8 mouse cellular contexts compared by ENCODE assay signal in the genomic region with DNA sequence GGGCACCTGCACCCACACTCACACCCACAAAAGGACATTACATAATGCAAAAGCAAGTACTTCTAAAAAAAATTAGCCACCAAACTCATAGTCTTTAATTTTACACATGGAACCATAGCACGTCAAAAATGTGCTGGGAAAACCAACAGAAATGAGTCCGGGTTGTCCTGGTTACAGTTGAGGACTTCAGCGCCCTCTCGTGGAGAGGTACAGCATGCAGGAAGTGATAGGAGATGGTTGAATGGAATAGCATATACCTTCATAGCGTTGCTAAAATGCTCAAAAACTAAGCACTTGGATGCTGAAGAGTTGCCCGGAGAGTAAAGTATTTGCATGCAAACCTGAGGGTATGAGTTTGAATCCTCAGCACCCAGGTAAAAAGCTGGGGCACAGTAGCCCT. TPM values are rescaled to one million over a fixed set of nuclear protein-coding genes. Genes with fewer than 3 reads are reported as not detected.
A peak's percentile ranks its signal among the peaks of the same experiment; 100 is the strongest.
DNase-seq lines count a peak whose midpoint lies in the region; ATAC-seq and TF ChIP-seq lines count a peak whose summit lies in the region.

No protein-coding gene starts in this region.

- no peaks in the 10 kb centered on the region for H3K9me3 ChIP-seq in G1E (replicated peaks)
- no peaks in the 10 kb centered on the region for H3K9me3 ChIP-seq in hindbrain, embryonic 12.5 days (replicated peaks)
- H3K9me3 ChIP-seq in hindbrain, embryonic 11.5 days (ENCODE audit: control insufficient read depth, low read length): no peaks in the 10 kb centered on the region

- no peak overlapping the region for H3K27ac ChIP-seq in left cerebral cortex, adult 2 months
- H3K27ac ChIP-seq in hindbrain, embryonic 12.5 days: no peak overlapping the region
- no peak overlapping the region for H3K27ac ChIP-seq in hindbrain, embryonic 11.5 days (ENCODE audit: low read depth, low read length)

- no peak overlapping the region for H3K9ac ChIP-seq in hindbrain, embryonic 12.5 days
- H3K9ac ChIP-seq in hindbrain, embryonic 11.5 days (ENCODE audit: low read depth, low read length): no peak overlapping the region

- peak; percentile 24 to 37 for DNase-seq in left cerebral cortex, adult 2 months (ENCODE audit: extremely low spot score in 1 of 2, low spot score in 2 of 2)
- DNase-seq in left cerebral cortex, adult 8-10 months (ENCODE audit: low spot score in 2 of 2): no peak
- DNase-seq in G1E (ENCODE audit: low spot score): peak; percentile 16
- DNase-seq in adrenal gland, postnatal 10 days: peak; percentile 72
- DNase-seq in kidney, postnatal 36 days: peak; percentile 65 to 88
- peak; percentile 16 for DNase-seq in retina, embryonic 14.5 days (ENCODE audit: low spot score)
- DNase-seq in hindbrain, embryonic 11.5 days (ENCODE audit: low spot score): no peak

- H3K4me2 ChIP-seq in hindbrain, embryonic 12.5 days (replicated peaks): no peak overlapping the region
- H3K4me2 ChIP-seq in hindbrain, embryonic 11.5 days (replicated peaks; ENCODE audit: low read depth, low read length): no peak overlapping the region

- ATAC-seq in G1E (ENCODE audit: extremely low read depth, insufficient number of reproducible peaks, low FRiP score, poor library complexity, severe bottlenecking): peak; percentile 42; the same call in 1 of the 2 replicates
- ATAC-seq in hindbrain, embryonic 12.5 days (ENCODE audit: low FRiP score): no peak
- ATAC-seq in hindbrain, embryonic 11.5 days (ENCODE audit: low FRiP score): no peak

- H3K4me3 ChIP-seq in left cerebral cortex, adult 2 months: no peak overlapping the region
- H3K4me3 ChIP-seq in G1E (ENCODE audit: low read depth, low read length): no peak overlapping the region
- no peak overlapping the region for H3K4me3 ChIP-seq in hindbrain, embryonic 12.5 days
- no peak overlapping the region for H3K4me3 ChIP-seq in hindbrain, embryonic 11.5 days (ENCODE audit: low read depth, low read length)

- H3K4me1 ChIP-seq in G1E (ENCODE audit: insufficient read depth, low read depth, low read length): peaks cover 5% of the 10 kb centered on the region
- peaks cover 9% of the 10 kb centered on the region for H3K4me1 ChIP-seq in hindbrain, embryonic 12.5 days
- no peaks in the 10 kb centered on the region for H3K4me1 ChIP-seq in hindbrain, embryonic 11.5 days (replicated peaks; ENCODE audit: control insufficient read depth, insufficient read depth, low read length)

- 76% methylated on average over 6 of the region's 6 CpGs for WGBS in hindbrain, embryonic 12.5 days
- whole genome bisulfite sequencing in hindbrain, embryonic 11.5 days: 73% methylated on average over 6 of the region's 6 CpGs

- H3K27me3 ChIP-seq in G1E (ENCODE audit: insufficient read depth, low read length): peaks cover 14% of the 10 kb centered on the region
- H3K27me3 ChIP-seq in hindbrain, embryonic 12.5 days: no peaks in the 10 kb centered on the region; the same call in 1 of the 2 replicates
- H3K27me3 ChIP-seq in hindbrain, embryonic 11.5 days (ENCODE audit: control insufficient read depth, insufficient read depth, low read length): no peaks in the 10 kb centered on the region

- TF ChIP-seq CTCF in left cerebral cortex, adult 2 months (IDR thresholded peaks at IDR 0.05): peak; percentile 59
- peak; percentile 83 for TF ChIP-seq CTCF in G1E (IDR thresholded peaks at IDR 0.05; ENCODE audit: low read depth, low read length)

- intact Hi-C loops in left cerebral cortex, adult 2 months (cut with DNase I): loop anchor here (5.0 kb wide), 1 partner anchor 66 kb away; no protein-coding TSS in a partner anchor

- no peaks in the 10 kb centered on the region for H3K36me3 ChIP-seq in G1E (replicated peaks)
- H3K36me3 ChIP-seq in hindbrain, embryonic 12.5 days: no peaks in the 10 kb centered on the region
- H3K36me3 ChIP-seq in hindbrain, embryonic 11.5 days (ENCODE audit: control insufficient read depth, insufficient read depth, low read length): no peaks in the 10 kb centered on the region

RNA-seq across cellular contexts. Expression of a gene that starts 17.7 kb away (rescaled TPM):
- under 1 TPM; 0.16 TPM for total RNA-seq in left cerebral cortex, adult 2 months (2021)
- total RNA-seq in left cerebral cortex, adult 8-10 months (2022): under 1 TPM in 3 of 4 experiments, not detected in 1; 0.13 to 0.28 (median 0.14) TPM
- total RNA-seq in G1E (2014; fragmentation: Nextera tagmentation) (1.9 and 2.0 TPM in 2 replicates), G1E (2017) (0.66 and 0.70 TPM in 2 replicates)
- 0.07 TPM in 2 replicates for polyA plus RNA-seq in G1E (2012)
- under 1 TPM; 0.21 to 0.36 TPM for total RNA-seq in adrenal gland, postnatal 10 days (2021)
- 0.94 and 1.4 TPM in 2 replicates for polyA plus RNA-seq in hindbrain, embryonic 12.5 days (2016; fragmentation: Nextera tagmentation; extraction: Ambion mirVana)
- polyA plus RNA-seq in hindbrain, embryonic 11.5 days (2014; fragmentation: Nextera tagmentation; extraction: Ambion mirVana): 0.82 and 0.91 TPM in 2 replicates

RNA-seq across cellular contexts. Expression of a gene that starts 27.7 kb away (rescaled TPM):
- 10 to 100 TPM; 14.5 to 15.2 TPM for total RNA-seq in left cerebral cortex, adult 2 months (2021)
- total RNA-seq in left cerebral cortex, adult 8-10 months (2022): 10 to 100 TPM; 11.5 to 12.5 (median 12.2) TPM
- 6.4 and 8.0 TPM in 2 replicates for total RNA-seq in G1E (2014; fragmentation: Nextera tagmentation)
- 2.0 and 2.1 TPM in 2 replicates for total RNA-seq in G1E (2017)
- 1.4 and 1.7 TPM in 2 replicates for polyA plus RNA-seq in G1E (2012)
- total RNA-seq in adrenal gland, postnatal 10 days (2021): 10 to 100 TPM in 1 of 2 experiments, 1 to 10 TPM in 1; 9.3 to 11.9 TPM
- polyA plus RNA-seq in hindbrain, embryonic 12.5 days (2016; fragmentation: Nextera tagmentation; extraction: Ambion mirVana): 13.1 and 13.6 TPM in 2 replicates
- 13.5 and 13.9 TPM in 2 replicates for polyA plus RNA-seq in hindbrain, embryonic 11.5 days (2014; fragmentation: Nextera tagmentation; extraction: Ambion mirVana)

Comparison
In these comparisons a context has a peak if more than half of its experiments do, and no peak if none do; other contexts are left out.
1. DNase-seq: peak in left cerebral cortex, adult 2 months (2 of 2), G1E (single experiment), adrenal gland, postnatal 10 days (single experiment), kidney, postnatal 36 days (2 of 2) and retina, embryonic 14.5 days (single experiment); none in left cerebral cortex, adult 8-10 months (0 of 2) and hindbrain, embryonic 11.5 days (single experiment).